Mouse (Mus musculus): ENCODE measurements at regions not wholly inside any gene's neighbourhood (a gene's known extent, or its start where the extent isn't known, plus 50 kb on each side); places are given as distances from the start of the nearest gene placed in this dataset.
"Not testable (repeated sequence)": the region's sequence is repeated elsewhere in the genome, so short reads cannot be mapped to it uniquely, and the experiment has no call there.

DNA sequence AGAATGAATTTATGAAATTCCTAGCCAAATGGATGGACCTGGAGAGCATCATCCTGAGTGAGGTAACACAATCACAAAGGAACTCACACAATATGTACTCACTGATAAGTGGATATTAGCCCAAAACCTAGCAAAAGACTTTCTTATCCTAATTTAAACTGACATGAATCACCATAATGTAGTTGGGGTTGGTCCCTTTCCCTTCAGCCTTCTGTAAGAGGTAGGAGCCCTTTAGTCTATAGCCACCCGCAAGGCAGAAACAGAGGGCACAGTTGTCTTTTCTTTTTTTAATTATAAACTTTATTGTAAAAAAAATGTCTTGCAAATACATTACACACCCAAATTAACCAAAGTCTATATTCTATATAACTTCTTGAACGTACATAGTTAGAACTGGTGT lies 81.3 kb downstream of the Ogfrl1 start:
- H3K27ac ChIP-seq (ENCODE audit: control insufficient read depth, insufficient read depth, low read depth, low read length); H3K4me1 ChIP-seq (ENCODE audit: control insufficient read depth, insufficient read depth, low read length); H3K27me3 ChIP-seq (ENCODE audit: control insufficient read depth, insufficient read depth, low read length); H3K4me3 ChIP-seq (ENCODE audit: control insufficient read depth, low read depth, low read length); H3K36me3 ChIP-seq (ENCODE audit: control insufficient read depth, insufficient read depth, low read length): not testable (repeated sequence)

DNA sequence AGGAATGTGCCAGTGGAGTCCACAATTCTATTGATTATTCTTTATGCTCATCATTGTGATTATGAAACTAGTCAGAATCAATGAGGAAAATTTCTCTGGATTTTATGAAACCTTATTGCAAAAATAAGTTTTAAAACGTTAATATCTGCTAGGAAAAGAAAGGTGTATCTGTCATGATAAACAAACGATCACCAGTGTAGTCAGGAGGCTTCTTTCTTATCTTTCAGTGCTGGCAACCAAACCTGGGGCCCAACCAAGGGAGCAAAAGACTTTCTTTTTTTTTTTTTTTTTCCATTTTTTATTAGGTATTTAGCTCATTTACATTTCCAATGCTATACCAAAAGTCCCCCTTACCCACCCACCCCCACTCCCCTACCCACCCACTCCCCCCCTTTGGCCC lies 82.7 kb downstream of the Ogfrl1 start:
- H3K4me1 ChIP-seq (ENCODE audit: control insufficient read depth, insufficient read depth, low read length); H3K27ac ChIP-seq (ENCODE audit: control insufficient read depth, insufficient read depth, low read depth, low read length); H3K36me3 ChIP-seq (ENCODE audit: control insufficient read depth, insufficient read depth, low read length); H3K27me3 ChIP-seq (ENCODE audit: control insufficient read depth, insufficient read depth, low read length); H3K4me3 ChIP-seq (ENCODE audit: control insufficient read depth, low read depth, low read length): not testable (repeated sequence)

DNA sequence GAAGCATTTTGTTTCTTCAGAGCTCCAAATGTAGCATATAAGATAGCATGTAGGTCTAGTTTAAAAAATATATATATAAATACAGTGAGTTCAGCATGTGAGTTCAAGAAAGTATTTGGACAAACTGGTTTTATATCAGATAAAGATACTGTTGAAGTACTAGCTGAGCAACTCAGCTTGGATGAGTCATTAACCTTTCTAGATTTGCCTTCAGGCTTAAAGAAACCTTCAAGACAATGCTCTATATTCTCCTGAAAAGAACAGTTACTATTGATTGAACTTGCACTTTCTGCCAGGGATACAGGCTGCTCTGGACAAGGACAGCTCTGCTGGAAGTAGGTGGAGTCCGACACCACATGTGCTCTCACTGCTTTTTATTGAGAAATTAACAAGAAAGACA lies 104.9 kb downstream of the Ogfrl1 start:
- H3K4me1 ChIP-seq (ENCODE audit: control insufficient read depth, insufficient read depth, low read length): no peaks in the 10 kb centered on the region

DNA sequence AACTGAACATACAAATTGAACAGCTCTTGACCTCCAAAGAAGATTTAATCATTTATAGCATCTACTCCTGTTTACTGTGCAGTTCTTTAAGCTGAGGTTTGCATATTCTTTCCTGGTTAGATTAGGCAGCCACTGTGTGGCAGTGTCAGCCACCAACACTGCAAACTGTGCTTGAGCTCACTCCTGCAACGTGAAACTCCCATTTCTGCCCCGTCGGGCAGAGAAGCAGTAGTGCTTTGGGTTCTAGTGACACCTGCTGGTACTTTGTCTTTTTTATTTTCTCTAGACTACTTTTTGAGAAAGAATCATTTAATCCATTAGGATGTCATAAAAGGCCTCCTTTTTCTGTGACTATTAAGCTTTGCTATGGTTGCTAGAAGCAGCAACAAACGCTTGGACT lies 110.8 kb downstream of the Ogfrl1 start:
- Histone ChIP-seq H3K4me3 (ENCODE audit: control insufficient read depth, low read depth, low read length) (no peak overlapping the region), H3K27me3 (ENCODE audit: control insufficient read depth, insufficient read depth, low read length) (no peaks in the 10 kb centered on the region), H3K4me1 (ENCODE audit: control insufficient read depth, insufficient read depth, low read length) (no peaks in the 10 kb centered on the region), H3K27ac (ENCODE audit: control insufficient read depth, insufficient read depth, low read depth, low read length) (no peak overlapping the region), H3K36me3 (ENCODE audit: control insufficient read depth, insufficient read depth, low read length) (no peaks in the 10 kb centered on the region)
- TF ChIP-seq POLR2A (IDR thresholded peaks at IDR 0.05; ENCODE audit: control insufficient read depth, low read depth, low read length) (no peak), CTCF (IDR thresholded peaks at IDR 0.05; ENCODE audit: control insufficient read depth, insufficient read depth, insufficient replicate concordance, low read depth, low read length) (peak; percentile 46; the same call in 1 of the 2 replicates)

More for the DNA sequence above, 104.9 kb downstream of the Ogfrl1 start:
- Histone ChIP-seq H3K36me3 (ENCODE audit: control insufficient read depth, insufficient read depth, low read length) (no peaks in the 10 kb centered on the region), H3K27ac (ENCODE audit: control insufficient read depth, insufficient read depth, low read depth, low read length) (no peak overlapping the region), H3K4me3 (ENCODE audit: control insufficient read depth, low read depth, low read length) (no peak overlapping the region), H3K27me3 (ENCODE audit: control insufficient read depth, insufficient read depth, low read length) (no peaks in the 10 kb centered on the region)
- TF ChIP-seq CTCF (IDR thresholded peaks at IDR 0.05; ENCODE audit: control insufficient read depth, insufficient read depth, insufficient replicate concordance, low read depth, low read length): no peak
- TF ChIP-seq POLR2A (IDR thresholded peaks at IDR 0.05; ENCODE audit: control insufficient read depth, low read depth, low read length): no peak

DNA sequence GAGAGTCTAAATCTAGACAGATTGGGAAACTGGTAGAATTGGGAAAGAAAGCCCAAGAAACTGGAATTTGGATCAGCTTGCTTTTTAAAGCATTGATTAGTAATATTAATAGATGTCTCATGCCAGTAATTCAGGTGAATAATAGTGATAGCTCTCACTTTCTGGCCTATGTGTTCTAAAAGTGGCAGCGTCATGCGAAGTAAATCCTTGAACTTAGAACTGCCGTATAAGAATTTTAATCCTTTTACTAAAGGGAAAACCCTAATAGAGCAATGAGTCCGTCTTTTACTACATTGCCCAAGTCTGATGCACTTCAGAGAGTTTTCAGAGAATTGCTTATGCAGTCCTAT lies 114.7 kb downstream of the Ogfrl1 start:
- Histone ChIP-seq H3K27ac (ENCODE audit: control insufficient read depth, insufficient read depth, low read depth, low read length) (no peak overlapping the region), H3K4me1 (ENCODE audit: control insufficient read depth, insufficient read depth, low read length) (no peaks in the 10 kb centered on the region), H3K4me3 (ENCODE audit: control insufficient read depth, low read depth, low read length) (no peak overlapping the region), H3K27me3 (ENCODE audit: control insufficient read depth, insufficient read depth, low read length) (no peaks in the 10 kb centered on the region), H3K36me3 (ENCODE audit: control insufficient read depth, insufficient read depth, low read length) (no peaks in the 10 kb centered on the region)
- TF ChIP-seq POLR2A (IDR thresholded peaks at IDR 0.05; ENCODE audit: control insufficient read depth, low read depth, low read length): no peak
- TF ChIP-seq CTCF (IDR thresholded peaks at IDR 0.05; ENCODE audit: control insufficient read depth, insufficient read depth, insufficient replicate concordance, low read depth, low read length): no peak

DNA sequence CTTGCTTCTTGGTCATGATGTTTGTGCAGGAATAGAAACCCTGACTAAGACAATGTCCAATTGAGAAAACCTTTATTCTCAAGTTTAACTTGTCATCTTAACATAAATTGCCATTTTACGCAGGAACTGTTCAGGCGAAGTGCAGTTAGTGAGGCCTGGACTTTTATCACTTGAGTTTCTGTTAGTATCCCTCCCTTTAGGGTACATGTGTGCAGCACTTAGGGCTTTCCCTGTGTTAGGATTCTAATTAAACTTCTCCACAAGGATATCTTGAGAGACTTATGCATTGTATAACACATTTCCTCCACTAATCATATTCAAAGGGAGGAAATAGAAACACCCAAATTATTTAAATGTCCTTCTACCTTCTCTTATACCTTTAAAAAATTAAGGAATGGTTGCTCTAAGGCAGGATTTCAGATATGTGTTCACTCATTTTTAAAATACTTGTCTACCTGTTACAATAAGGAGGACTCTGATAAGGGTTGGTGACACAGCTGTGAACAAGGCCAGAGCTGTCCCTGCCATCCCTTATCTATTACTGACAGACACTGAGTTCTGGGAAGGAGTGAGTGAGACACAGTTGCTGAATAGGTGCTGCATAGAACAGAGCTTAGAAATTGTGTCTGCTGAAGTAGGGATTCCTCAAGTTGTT lies 115.2 kb downstream of the Ogfrl1 start:
- TF ChIP-seq CTCF (IDR thresholded peaks at IDR 0.05; ENCODE audit: control insufficient read depth, insufficient read depth, insufficient replicate concordance, low read depth, low read length) (no peak), POLR2A (IDR thresholded peaks at IDR 0.05; ENCODE audit: control insufficient read depth, low read depth, low read length) (no peak)
- no peaks in the 10 kb centered on the region for H3K27me3 ChIP-seq (ENCODE audit: control insufficient read depth, insufficient read depth, low read length)
- no peaks in the 10 kb centered on the region for H3K4me1 ChIP-seq (ENCODE audit: control insufficient read depth, insufficient read depth, low read length)
- no peak overlapping the region for H3K27ac ChIP-seq (ENCODE audit: control insufficient read depth, insufficient read depth, low read depth, low read length)
- H3K36me3 ChIP-seq (ENCODE audit: control insufficient read depth, insufficient read depth, low read length): no peaks in the 10 kb centered on the region
- H3K4me3 ChIP-seq (ENCODE audit: control insufficient read depth, low read depth, low read length): no peak overlapping the region

DNA sequence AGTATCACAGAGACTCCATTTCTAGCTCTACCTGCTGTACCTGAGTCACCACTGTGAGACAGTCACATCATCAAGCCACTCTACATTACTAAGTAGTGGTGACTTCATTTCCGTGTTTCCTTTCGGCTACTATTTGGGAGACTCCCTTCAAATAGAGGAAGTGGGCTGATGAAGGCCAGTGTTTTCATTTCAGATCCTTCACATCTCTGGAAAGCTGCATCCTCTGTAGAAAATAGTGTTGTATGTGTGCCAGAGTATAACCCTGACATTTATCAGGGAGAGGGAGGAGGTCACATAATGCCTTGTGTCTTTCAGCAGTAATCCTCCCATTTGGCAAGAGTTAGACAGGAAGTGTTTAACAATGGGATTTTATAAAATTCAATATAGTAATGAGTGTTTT lies 117.7 kb downstream of the Ogfrl1 start:
- no peaks in the 10 kb centered on the region for H3K4me1 ChIP-seq (ENCODE audit: control insufficient read depth, insufficient read depth, low read length)
- H3K27me3 ChIP-seq (ENCODE audit: control insufficient read depth, insufficient read depth, low read length): no peaks in the 10 kb centered on the region
- no peak overlapping the region for H3K4me3 ChIP-seq (ENCODE audit: control insufficient read depth, low read depth, low read length)
- no peaks in the 10 kb centered on the region for H3K36me3 ChIP-seq (ENCODE audit: control insufficient read depth, insufficient read depth, low read length)
- no peak for TF ChIP-seq CTCF (IDR thresholded peaks at IDR 0.05; ENCODE audit: control insufficient read depth, insufficient read depth, insufficient replicate concordance, low read depth, low read length)
- TF ChIP-seq POLR2A (IDR thresholded peaks at IDR 0.05; ENCODE audit: control insufficient read depth, low read depth, low read length): no peak
- no peak overlapping the region for H3K27ac ChIP-seq (ENCODE audit: control insufficient read depth, insufficient read depth, low read depth, low read length)

DNA sequence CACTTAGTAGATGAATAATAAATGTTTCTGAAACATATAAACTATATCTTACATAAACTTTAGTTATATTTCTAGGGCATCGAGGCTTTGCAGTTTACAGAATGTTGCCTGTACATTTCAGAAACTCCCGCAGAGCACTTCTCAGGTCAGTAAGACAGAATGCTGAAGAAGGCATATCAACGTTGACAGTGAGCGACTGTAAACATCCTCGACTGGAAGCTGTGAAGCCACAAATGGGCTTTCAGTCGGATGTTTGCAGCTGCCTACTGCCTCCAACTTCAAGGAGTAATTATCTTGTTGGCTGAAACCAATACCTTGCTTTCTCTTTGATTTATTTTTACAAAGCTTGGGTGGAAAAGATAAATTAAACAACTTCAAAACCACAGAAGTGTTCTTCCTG lies 125.5 kb downstream of the Ogfrl1 start:
- TF ChIP-seq CTCF (IDR thresholded peaks at IDR 0.05; ENCODE audit: control insufficient read depth, insufficient read depth, insufficient replicate concordance, low read depth, low read length) (no peak), POLR2A (IDR thresholded peaks at IDR 0.05; ENCODE audit: control insufficient read depth, low read depth, low read length) (no peak)
- no peaks in the 10 kb centered on the region for H3K36me3 ChIP-seq (ENCODE audit: control insufficient read depth, insufficient read depth, low read length)
- H3K4me1 ChIP-seq (ENCODE audit: control insufficient read depth, insufficient read depth, low read length): no peaks in the 10 kb centered on the region
- no peaks in the 10 kb centered on the region for H3K27me3 ChIP-seq (ENCODE audit: control insufficient read depth, insufficient read depth, low read length)
- H3K4me3 ChIP-seq (ENCODE audit: control insufficient read depth, low read depth, low read length): no peak overlapping the region
- H3K27ac ChIP-seq (ENCODE audit: control insufficient read depth, insufficient read depth, low read depth, low read length): no peak overlapping the region

All from testis, adult 2 months (tissue).